Mouse (Mus musculus) bone marrow macrophage, adult 2 months (primary cell): ENCODE measurements around the gene Lancl1. TPM values are rescaled to one million over a fixed set of nuclear protein-coding genes. Genes with fewer than 3 reads are reported as not detected.

Experiments used
- H3K27ac ChIP-seq: 2 replicates; pipeline ENCODE4 v1.5.1; 2012; ENCODE audit warnings: low read depth, low read length; ENCODE audit not compliant: insufficient read depth
- H3K4me1 ChIP-seq: 2 replicates; pipeline ENCODE4 v1.6.1; 2012; ENCODE audit warnings: low read length; ENCODE audit not compliant: control insufficient read depth, insufficient read depth
- H3K4me3 ChIP-seq: 2 replicates; pipeline ENCODE4 v1.5.1; 2012; ENCODE audit warnings: mild to moderate bottlenecking, low read length, moderate library complexity; ENCODE audit not compliant: insufficient read depth
- CTCF ChIP-seq: IDR thresholded peaks from 2 replicates; pipeline ENCODE4 v1.5.1; 2012; ENCODE audit warnings: low read depth, mild to moderate bottlenecking, low read length, moderate library complexity
- POLR2A ChIP-seq: IDR thresholded peaks from 2 replicates; pipeline ENCODE4 v1.6.1; 2012; ENCODE audit warnings: mild to moderate bottlenecking, low read depth, low read length, borderline replicate concordance
- polyA plus RNA-seq: library from polyadenylated mRNA; stranded (reverse); fragments of >200 nt; gene quantifications from 2 replicates; pipeline ENCODE4 v1.2.4, GENCODE M21; 2012; ENCODE audit not compliant: missing spikeins, insufficient read depth, insufficient read length

The Lancl1 gene
- polyA plus RNA-seq, 1 experiment: 25.3 TPM

DNA sequence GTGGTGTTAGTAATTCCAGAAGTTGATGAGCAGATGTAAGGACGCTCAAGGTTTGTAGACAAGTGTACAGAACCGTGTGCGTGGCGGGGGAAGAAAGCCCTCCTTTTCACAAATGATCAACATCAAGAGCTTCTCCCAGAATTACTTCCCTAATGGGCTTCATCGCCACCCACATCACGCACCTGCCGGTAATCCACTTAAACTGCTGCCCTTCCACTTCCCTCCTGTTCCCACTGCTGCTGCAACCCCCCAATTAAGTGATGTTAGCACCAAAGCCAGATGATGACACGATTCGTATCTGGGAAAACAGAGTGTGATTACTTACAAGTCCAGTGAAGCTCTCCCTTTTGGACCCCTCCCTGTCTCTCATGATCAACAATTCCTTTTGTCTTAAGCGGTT lies 16.6 kb downstream of the Lancl1 start:
- Histone ChIP-seq H3K4me1 (no peaks in the 10 kb centered on the region), H3K27ac (no peak overlapping the region), H3K4me3 (no peak overlapping the region)
- TF ChIP-seq POLR2A (no peak), CTCF (no peak)

GRCm38 (mm10) chr1:67020637-67021161 lies 18.0 kb downstream of the Lancl1 start:
- TF ChIP-seq POLR2A: no peak
- no peak for TF ChIP-seq CTCF
- H3K4me3 ChIP-seq: no peak overlapping the region
- H3K27ac ChIP-seq: no peak overlapping the region
- H3K4me1 ChIP-seq: no peaks in the 10 kb centered on the region

DNA sequence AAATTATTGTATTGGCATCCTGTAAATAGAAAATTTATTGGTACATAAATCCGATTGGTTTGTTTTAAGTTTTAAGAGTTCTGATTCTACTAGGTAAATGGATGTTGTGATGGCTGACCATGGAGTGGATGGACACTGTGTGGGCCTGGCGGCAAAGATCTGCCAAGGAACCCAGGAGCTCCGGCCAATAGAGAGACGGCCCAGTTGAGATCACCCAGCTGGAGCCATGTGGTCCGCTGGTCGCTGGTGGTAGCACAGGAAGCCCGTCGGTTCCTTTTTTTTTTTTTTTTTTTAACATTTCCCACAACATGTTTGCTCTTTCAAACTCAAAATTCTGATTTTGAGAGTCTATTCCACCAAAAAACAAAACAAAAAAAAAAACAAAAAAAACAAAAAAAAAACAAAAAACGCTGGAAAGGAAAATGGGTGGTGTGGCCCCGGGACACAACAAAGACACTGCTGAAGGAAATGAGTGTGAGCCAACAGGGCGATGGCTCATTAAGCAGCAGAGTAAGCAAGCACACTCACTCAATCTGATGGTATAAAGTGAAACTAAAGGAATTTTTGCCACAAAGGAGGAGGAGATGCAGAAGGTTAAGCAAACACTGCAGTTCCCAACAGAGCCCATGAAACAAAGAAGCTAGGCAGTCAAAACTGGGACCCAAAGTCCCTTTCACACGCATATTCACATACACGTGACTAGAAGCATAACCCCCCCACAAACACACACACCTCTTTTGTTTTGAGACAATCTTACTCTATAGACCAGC lies 21.4 kb downstream of the Lancl1 start:
- TF ChIP-seq POLR2A: no peak
- Histone ChIP-seq H3K27ac (no peak overlapping the region), H3K4me1 (no peaks in the 10 kb centered on the region), H3K4me3 (no peak overlapping the region)

GRCm38 (mm10) chr1:67014205-67014604 lies 24.5 kb downstream of the Lancl1 start:
- Histone ChIP-seq H3K4me3 (no peak overlapping the region), H3K27ac (no peak overlapping the region), H3K4me1 (no peaks in the 10 kb centered on the region)
- TF ChIP-seq CTCF: no peak
- TF ChIP-seq POLR2A: no peak

GRCm38 (mm10) chr1:67010520-67010919 lies 28.2 kb downstream of the Lancl1 start:
- H3K27ac ChIP-seq: no peak overlapping the region
- H3K4me1 ChIP-seq: no peaks in the 10 kb centered on the region
- no peak overlapping the region for H3K4me3 ChIP-seq
- no peak for TF ChIP-seq POLR2A
- no peak for TF ChIP-seq CTCF

- no peak for TF ChIP-seq POLR2A
- no peak for TF ChIP-seq CTCF
- peaks cover 11% of the 10 kb centered on the region for H3K4me1 ChIP-seq
- no peak overlapping the region for H3K27ac ChIP-seq
- H3K4me3 ChIP-seq: no peak overlapping the region
Observed at GRCm38 (mm10) chr1:67003699-67004098, 35.0 kb downstream of the Lancl1 start.

DNA sequence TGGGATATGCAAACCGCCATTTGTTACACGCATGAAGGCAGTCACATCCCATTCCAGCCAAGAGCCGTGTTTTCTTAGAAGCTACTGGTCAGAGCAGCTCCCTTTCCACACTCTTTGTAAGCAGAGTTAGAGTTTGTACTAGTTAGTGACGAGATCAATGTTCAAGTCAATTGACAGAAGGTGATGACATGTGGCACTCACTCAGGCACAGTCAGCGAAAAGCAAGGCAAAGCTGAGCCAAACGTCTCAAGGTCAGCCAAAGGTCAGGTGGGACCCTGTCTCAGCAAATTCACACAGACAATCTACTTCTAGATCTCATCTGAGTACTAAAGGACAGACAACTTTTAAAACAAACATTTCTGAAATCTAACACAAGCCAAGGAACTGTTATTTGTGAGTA lies 36.4 kb downstream of the Lancl1 start:
- H3K4me1 ChIP-seq: peaks cover 12% of the 10 kb centered on the region
- H3K27ac ChIP-seq: no peak overlapping the region
- no peak overlapping the region for H3K4me3 ChIP-seq
- TF ChIP-seq POLR2A (no peak), CTCF (no peak)

GRCm38 (mm10) chr1:67001367-67001766 lies 37.3 kb downstream of the Lancl1 start:
- Histone ChIP-seq H3K4me3 (no peak overlapping the region), H3K27ac (no peak overlapping the region), H3K4me1 (peaks cover 12% of the 10 kb centered on the region)
- no peak for TF ChIP-seq CTCF
- TF ChIP-seq POLR2A: no peak

DNA sequence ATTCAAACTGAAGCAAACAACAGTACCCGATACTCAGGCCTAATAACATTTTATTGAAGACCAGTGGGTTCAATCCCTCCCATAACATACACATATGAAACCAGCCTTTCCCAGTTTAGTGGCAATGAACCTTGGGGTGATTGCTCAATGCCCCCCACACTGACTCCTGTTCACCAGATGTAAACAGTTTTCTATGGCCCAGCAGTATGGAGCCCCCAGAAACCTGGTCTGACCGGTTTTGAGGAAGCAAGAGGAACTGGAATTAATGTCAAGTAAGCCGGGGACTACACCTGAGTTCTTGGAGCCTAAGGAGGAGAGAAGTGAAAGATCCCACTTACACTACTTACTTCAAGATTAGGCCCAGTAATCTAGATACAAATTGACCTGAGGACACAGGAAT lies 38.2 kb downstream of the Lancl1 start:
- peaks cover 12% of the 10 kb centered on the region for H3K4me1 ChIP-seq
- no peak overlapping the region for H3K27ac ChIP-seq
- no peak overlapping the region for H3K4me3 ChIP-seq
- no peak for TF ChIP-seq CTCF
- TF ChIP-seq POLR2A: no peak

GRCm38 (mm10) chr1:66998601-66999000 lies 40.1 kb downstream of the Lancl1 start:
- peaks cover 10% of the 10 kb centered on the region for H3K4me1 ChIP-seq
- H3K4me3 ChIP-seq: no peak overlapping the region
- H3K27ac ChIP-seq: no peak overlapping the region
- TF ChIP-seq POLR2A (no peak), CTCF (no peak)
